Mouse (Mus musculus) C2C12 (cell line): ENCODE results near the gene Nol10. TPM values are rescaled to one million over a fixed set of nuclear protein-coding genes. Genes with fewer than 3 reads are reported as not detected.
"Not testable (repeated sequence)": the region's sequence is repeated elsewhere in the genome, so short reads cannot be mapped to it uniquely, and the experiment has no call there.

Experiments used
- H3K27me3 ChIP-seq: one replicate; pipeline ENCODE4 v1.6.1; 2011; ENCODE audit not compliant: control insufficient read depth, insufficient read depth, insufficient read length
- H3K36me3 ChIP-seq: one replicate; pipeline ENCODE4 v1.6.1; 2011; ENCODE audit not compliant: control insufficient read depth, insufficient read depth
- H3K4me3 ChIP-seq: one replicate; pipeline ENCODE4 v1.5.1; 2011; ENCODE audit warnings: mild to moderate bottlenecking, control low read depth; ENCODE audit not compliant: poor library complexity, insufficient read depth, severe bottlenecking
- H3K79me2 ChIP-seq: one replicate; pipeline ENCODE4 v1.6.1; 2011; ENCODE audit not compliant: control insufficient read depth, insufficient read depth
- H3K79me3 ChIP-seq: one replicate; pipeline ENCODE4 v1.6.1; 2011; ENCODE audit warnings: low read depth, control low read depth
- H3ac ChIP-seq: one replicate; pipeline ENCODE3; 2011; ENCODE audit warnings: low read depth; ENCODE audit not compliant: control insufficient read depth, insufficient read length
- CEBPB ChIP-seq: IDR thresholded peaks from one replicate; pipeline ENCODE4 v1.6.1; 2011; ENCODE audit warnings: low read depth, mild to moderate bottlenecking, control low read depth, moderate library complexity
- CTCF ChIP-seq: IDR thresholded peaks from one replicate; pipeline ENCODE4 v1.5.1; 2011; ENCODE audit not compliant: control insufficient read depth, insufficient read depth, insufficient read length
- FOSL1 ChIP-seq: IDR thresholded peaks from one replicate; pipeline ENCODE4 v1.8.0; 2011; ENCODE audit warnings: mild to moderate bottlenecking, low read length; ENCODE audit not compliant: poor library complexity, insufficient read depth, severe bottlenecking
- MAX ChIP-seq: IDR thresholded peaks from one replicate; pipeline ENCODE4 v1.6.1; 2011; ENCODE audit warnings: mild to moderate bottlenecking, control low read depth
- MYOD1 ChIP-seq: IDR thresholded peaks from one replicate; pipeline ENCODE4 v1.6.1; 2011; ENCODE audit warnings: low read depth; ENCODE audit not compliant: control insufficient read depth, insufficient read length
- MYOG ChIP-seq: IDR thresholded peaks from one replicate; pipeline ENCODE4 v1.6.1; 2011; ENCODE audit not compliant: control insufficient read depth, insufficient read length; ENCODE audit errors: extremely low read depth
- USF1 ChIP-seq: IDR thresholded peaks from one replicate; pipeline ENCODE4 v1.6.1; 2011; ENCODE audit warnings: low read depth, mild to moderate bottlenecking, control low read depth, moderate library complexity
- polyA plus RNA-seq: library from polyadenylated mRNA; unstranded; fragments of >200 nt; fragmentation: generic; extraction: Trizol; gene quantifications from one replicate; pipeline ENCODE4 v1.2.1, GENCODE M21; 2012; ENCODE audit warnings: missing spikeins

Nol10 gene
- polyA plus RNA-seq, 1 experiment: 20.3 TPM

- no peak overlapping the region for H3K4me3 ChIP-seq
- H3K79me3 ChIP-seq: no peaks in the 10 kb centered on the region
- H3K27me3 ChIP-seq: no peaks in the 10 kb centered on the region
- no peaks in the 10 kb centered on the region for H3K36me3 ChIP-seq
- no peak for TF ChIP-seq CTCF
- TF ChIP-seq MYOG: no peak
- TF ChIP-seq USF1: no peak
- no peak for TF ChIP-seq CEBPB
- no peak for TF ChIP-seq FOSL1
- no peak for TF ChIP-seq MYOD1
- TF ChIP-seq MAX: no peak
- H3K79me2 ChIP-seq: no peaks in the 10 kb centered on the region
- H3ac ChIP-seq: no peak overlapping the region
These were observed 102.2 kb downstream of the Nol10 start for GRCm38 (mm10) chr12:17450503-17450902.

DNA sequence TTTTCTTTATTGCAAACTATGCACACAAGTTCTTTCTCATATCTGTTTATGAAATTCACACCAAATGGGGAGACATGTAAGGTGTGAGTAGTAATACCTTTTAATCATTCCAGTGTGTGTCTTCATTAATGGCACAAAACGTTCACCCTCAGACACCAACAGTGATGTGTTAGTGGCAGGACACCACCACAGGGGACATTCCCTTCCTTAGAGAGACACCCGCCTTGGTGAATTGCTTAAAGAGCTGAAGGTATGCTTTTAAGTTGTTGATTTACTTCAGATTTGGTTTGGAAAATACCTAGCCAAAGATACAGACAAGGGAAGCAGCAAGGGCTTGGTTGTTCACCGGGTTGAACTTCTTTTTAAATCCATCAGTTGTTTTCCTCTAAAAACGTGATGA is 102.7 kb downstream of the Nol10 start:
- no peaks in the 10 kb centered on the region for H3K79me2 ChIP-seq
- TF ChIP-seq MYOD1 (no peak), CEBPB (no peak), CTCF (no peak), USF1 (no peak), MYOG (no peak), FOSL1 (no peak), MAX (no peak)
- H3ac ChIP-seq: no peak overlapping the region
- no peak overlapping the region for H3K4me3 ChIP-seq
- H3K27me3 ChIP-seq: no peaks in the 10 kb centered on the region
- no peaks in the 10 kb centered on the region for H3K36me3 ChIP-seq
- no peaks in the 10 kb centered on the region for H3K79me3 ChIP-seq

DNA sequence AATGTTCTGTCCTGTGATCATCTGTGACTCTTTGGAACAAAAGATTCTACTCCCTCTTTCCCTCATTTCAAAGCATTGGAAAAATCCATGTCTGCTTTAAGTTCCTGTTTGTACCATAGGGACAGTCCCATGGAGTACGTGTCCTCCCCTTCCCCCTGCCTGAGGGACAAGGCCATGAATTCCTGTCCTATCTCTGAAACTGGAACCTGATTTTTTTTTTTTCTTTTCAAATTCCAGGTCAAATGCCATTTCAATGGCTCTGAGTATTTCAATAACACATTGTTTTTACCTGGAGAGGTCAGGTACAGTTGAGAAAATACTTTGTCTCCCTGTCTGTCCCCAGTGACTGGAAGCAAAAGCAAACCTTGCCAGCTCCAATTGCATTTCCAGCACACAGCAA is 104.0 kb downstream of the Nol10 start:
- Histone ChIP-seq H3K4me3 (no peak overlapping the region), H3K36me3 (no peaks in the 10 kb centered on the region), H3K79me3 (no peaks in the 10 kb centered on the region), H3K79me2 (no peaks in the 10 kb centered on the region), H3K27me3 (no peaks in the 10 kb centered on the region), H3ac (no peak overlapping the region)
- no peak for TF ChIP-seq MYOD1
- no peak for TF ChIP-seq MYOG
- no peak for TF ChIP-seq USF1
- no peak for TF ChIP-seq FOSL1
- no peak for TF ChIP-seq CTCF
- TF ChIP-seq CEBPB: no peak
- no peak for TF ChIP-seq MAX

DNA sequence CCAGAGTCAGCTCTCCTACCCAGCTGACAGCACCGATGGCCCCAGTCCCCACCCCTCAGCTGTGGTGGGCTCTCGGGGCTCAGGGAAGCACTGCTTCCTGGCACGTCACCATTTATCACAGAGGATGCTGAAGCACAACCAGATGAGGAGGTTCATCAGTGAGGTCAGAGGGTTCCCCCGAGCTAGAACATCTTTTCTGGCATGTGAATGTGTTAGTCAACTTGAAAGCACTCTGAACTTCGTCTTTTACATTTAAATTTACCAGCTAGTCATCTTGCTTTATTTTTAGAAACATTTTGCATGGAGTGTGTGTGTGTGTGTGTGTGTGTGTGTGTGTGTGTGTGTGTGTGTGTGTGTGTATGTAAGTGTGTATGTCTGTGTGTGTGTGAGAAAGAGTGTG is 105.7 kb downstream of the Nol10 start:
- TF ChIP-seq MAX: no peak
- Histone ChIP-seq H3K79me3 (no peaks in the 10 kb centered on the region), H3K36me3 (no peaks in the 10 kb centered on the region), H3ac (no peak overlapping the region), H3K4me3 (no peak overlapping the region), H3K79me2 (no peaks in the 10 kb centered on the region), H3K27me3 (no peaks in the 10 kb centered on the region)

DNA sequence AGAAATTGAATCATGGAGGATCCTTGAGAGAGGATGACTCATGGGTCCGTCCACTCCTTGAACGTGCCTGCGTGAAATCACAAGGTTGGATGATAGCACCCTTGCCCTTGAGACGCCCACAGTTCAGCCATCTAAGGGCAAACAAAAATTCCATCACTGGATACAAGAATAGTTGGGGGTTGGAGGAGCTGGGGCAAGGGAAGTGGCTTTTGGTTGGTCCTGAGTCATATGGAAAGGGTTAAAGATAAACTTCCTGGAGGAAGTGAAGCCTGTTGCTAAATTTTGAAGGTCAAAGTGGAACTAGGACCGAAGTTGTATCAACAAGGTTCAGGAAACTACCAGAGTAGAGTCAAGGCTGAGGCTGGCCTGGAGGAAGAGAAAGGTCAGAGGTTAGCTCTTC is 106.8 kb downstream of the Nol10 start:
- no peaks in the 10 kb centered on the region for H3K79me2 ChIP-seq
- H3K4me3 ChIP-seq: no peak overlapping the region
- H3K36me3 ChIP-seq: no peaks in the 10 kb centered on the region
- no peaks in the 10 kb centered on the region for H3K79me3 ChIP-seq
- TF ChIP-seq MYOG: no peak
- TF ChIP-seq MYOD1: no peak
- TF ChIP-seq CEBPB: no peak
- no peak for TF ChIP-seq FOSL1
- TF ChIP-seq MAX: no peak
- TF ChIP-seq USF1: no peak
- TF ChIP-seq CTCF: no peak
- H3K27me3 ChIP-seq: no peaks in the 10 kb centered on the region
- no peak overlapping the region for H3ac ChIP-seq

DNA sequence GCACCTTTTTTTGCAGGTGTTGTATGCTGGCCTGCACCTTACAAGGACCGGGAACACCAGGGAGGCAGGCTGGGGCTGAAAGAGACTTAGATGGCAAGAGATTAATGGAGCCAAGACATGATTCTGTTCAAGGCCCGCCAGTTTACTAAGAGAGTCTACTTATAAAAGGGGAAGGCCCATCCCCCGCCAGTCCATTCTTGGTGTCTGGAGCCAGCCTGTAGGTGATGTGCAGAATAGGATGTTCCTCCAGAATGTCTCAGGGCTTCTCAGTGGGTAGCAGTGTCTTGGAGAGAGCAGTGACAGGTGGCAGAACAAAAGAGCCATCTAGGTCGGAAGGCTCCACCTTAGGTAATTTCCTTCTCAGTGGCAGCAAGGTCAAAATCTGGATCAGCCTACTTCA is 111.0 kb downstream of the Nol10 start:
- H3ac ChIP-seq, H3K27me3 ChIP-seq, H3K79me2 ChIP-seq, H3K36me3 ChIP-seq, H3K4me3 ChIP-seq, H3K79me3 ChIP-seq: not testable (repeated sequence)
